Mouse (Mus musculus): ENCODE data around the gene Rnf6. TPM values are rescaled to one million over a fixed set of nuclear protein-coding genes. Genes with fewer than 3 reads are reported as not detected.
"Not testable (repeated sequence)": the region's sequence is repeated elsewhere in the genome, so short reads cannot be mapped to it uniquely, and the experiment has no call there.

Rnf6 gene
- polyA plus RNA-seq, 1 experiment from 2014 or later, result 18.9 TPM

DNA sequence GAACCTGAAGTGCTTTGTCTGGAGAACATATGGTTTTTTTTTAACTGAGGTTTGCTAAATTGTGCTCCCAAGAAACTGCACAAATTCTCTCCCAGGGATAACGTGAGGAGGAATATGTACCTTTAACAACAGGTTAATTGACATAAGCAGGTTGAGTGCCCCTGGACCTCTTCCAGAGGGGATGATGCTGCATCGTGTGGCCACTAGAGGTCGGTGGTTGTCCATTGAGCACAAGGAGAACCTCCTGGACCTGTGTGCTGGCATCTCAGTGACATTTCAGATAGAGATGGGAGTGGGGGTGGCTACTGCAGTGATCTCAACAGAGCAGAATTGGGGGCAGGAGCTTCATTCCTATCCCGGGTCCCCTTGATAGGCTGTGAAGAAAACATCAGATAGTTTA is 48.6 kb downstream of the Rnf6 start:
- H3K36me3 ChIP-seq; H3K27ac ChIP-seq; H3K27me3 ChIP-seq (ENCODE audit: insufficient read depth, poor library complexity, severe bottlenecking); H3K4me3 ChIP-seq; DNase-seq (ENCODE audit: low spot score); H3K4me1 ChIP-seq (replicated peaks): not testable (repeated sequence)
- WGBS, result 64% methylated on average over 4 of the region's 4 CpGs
- peaks cover 32% of the 10 kb centered on the region for H3K9me3 ChIP-seq

DNA sequence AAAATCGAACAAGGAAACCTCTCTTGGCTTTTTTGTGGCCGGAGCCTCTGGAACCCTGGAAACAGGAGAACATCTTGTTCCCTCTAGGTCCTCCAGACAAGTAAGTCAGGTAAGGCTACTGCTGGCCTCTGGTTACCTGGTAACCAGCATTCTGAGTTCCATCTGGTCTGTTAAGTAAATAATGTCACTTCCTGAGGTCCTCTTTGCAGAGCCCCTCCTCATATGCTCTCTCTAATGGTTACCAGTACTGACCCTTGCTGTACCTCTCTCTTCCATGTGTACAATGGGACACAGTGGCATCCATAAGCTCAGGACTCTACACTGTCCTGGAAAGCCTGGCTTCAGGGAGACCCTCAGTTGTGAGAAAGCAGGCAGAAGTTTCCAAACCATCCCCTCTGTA is 50.7 kb downstream of the Rnf6 start, which contains the start of gene Gm6309:
Gm6309 (minus strand) TSS at position 101 of the 400 bp plus-strand sequence.
- not testable (repeated sequence) for H3K27ac ChIP-seq; H3K4me3 ChIP-seq; DNase-seq (ENCODE audit: low spot score); H3K36me3 ChIP-seq; H3K27me3 ChIP-seq (ENCODE audit: insufficient read depth, poor library complexity, severe bottlenecking); H3K4me1 ChIP-seq (replicated peaks)
- 79% methylated on average over 2 of the region's 2 CpGs for WGBS
- H3K9me3 ChIP-seq, result peaks cover 32% of the 10 kb centered on the region

DNA sequence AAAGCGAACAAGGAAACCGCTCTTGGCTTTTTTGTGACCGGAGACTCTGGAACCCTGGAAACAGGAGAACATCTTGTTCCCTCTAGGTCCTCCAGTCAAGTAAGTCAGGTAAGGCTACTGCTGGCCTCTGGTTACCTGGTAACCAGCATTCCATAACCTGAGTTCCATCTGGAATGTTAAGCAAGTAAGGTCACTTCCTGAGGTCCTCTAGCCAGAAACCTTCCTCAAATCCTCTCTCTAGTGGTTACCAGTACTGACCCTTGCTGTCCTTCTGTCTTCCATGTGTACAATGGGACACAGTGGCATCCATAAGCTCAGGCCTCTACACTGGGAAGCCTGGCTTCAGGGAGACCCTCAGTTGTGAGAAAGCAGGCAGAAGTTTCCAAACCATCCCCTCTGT is 60.9 kb downstream of the Rnf6 start, which contains the start of gene Gm5565:
Gm5565 (minus strand) TSS at position 101 of the 400 bp plus-strand sequence.
- H3K9me3 ChIP-seq, result peaks cover 29% of the 10 kb centered on the region
- not testable (repeated sequence) for H3K27me3 ChIP-seq (ENCODE audit: insufficient read depth, poor library complexity, severe bottlenecking); H3K4me3 ChIP-seq; H3K27ac ChIP-seq; H3K36me3 ChIP-seq; H3K4me1 ChIP-seq (replicated peaks); DNase-seq (ENCODE audit: low spot score)
- 96% methylated on average over 3 of the region's 3 CpGs for WGBS

Other genes starting within 250 kb of the Rnf6 start
- gene Cyp3a25, start 211.9 kb downstream of the Rnf6 start, polyA plus RNA-seq (2016; fragmentation: Nextera tagmentation; extraction: Ambion mirVana), result not detected in 2 replicates
- gene Cyp3a59, start 142.3 kb downstream of the Rnf6 start, polyA plus RNA-seq (2016; fragmentation: Nextera tagmentation; extraction: Ambion mirVana), result not detected in 2 replicates
- gene Gm5565, start 61.0 kb downstream of the Rnf6 start, polyA plus RNA-seq (2016; fragmentation: Nextera tagmentation; extraction: Ambion mirVana), result not detected in 2 replicates
- not detected in 2 replicates for gene Gm6309, start 50.8 kb downstream of the Rnf6 start, polyA plus RNA-seq (2016; fragmentation: Nextera tagmentation; extraction: Ambion mirVana)
- gene 1700001J03Rik, start 36.3 kb downstream of the Rnf6 start, polyA plus RNA-seq (2016; fragmentation: Nextera tagmentation; extraction: Ambion mirVana), result 0.24 TPM in 1 of 2 replicates, not detected in the other
- 23.4 and 25.8 TPM in 2 replicates for gene Cdk8, start 9.7 kb upstream of the Rnf6 start, polyA plus RNA-seq (2016; fragmentation: Nextera tagmentation; extraction: Ambion mirVana)
- gene Wasf3, start 163.4 kb upstream of the Rnf6 start, polyA plus RNA-seq (2016; fragmentation: Nextera tagmentation; extraction: Ambion mirVana), result 13.1 and 16.7 TPM in 2 replicates

Data from hindbrain, embryonic 10.5 days (tissue).